Mouse (Mus musculus) small intestine, adult 2 months (tissue): ENCODE results near the gene Immt.

Source experiments
- CTCF ChIP-seq: fragments of 200-500 bp; IDR thresholded peaks from 2 replicates; pipeline ENCODE4 v1.5.1; 2012; ENCODE audit warnings: low read depth, mild to moderate bottlenecking, control low read depth, inconsistent platforms, low read length, moderate library complexity, mixed read lengths; ENCODE audit not compliant: insufficient replicate concordance, insufficient read length; ENCODE audit errors: extremely low read depth
- POLR2A ChIP-seq: fragments of 200-500 bp; IDR thresholded peaks from 2 replicates; pipeline ENCODE4 v1.6.1; 2012; ENCODE audit warnings: low read depth, mild to moderate bottlenecking, control low read depth, inconsistent platforms, low read length, moderate library complexity

DNA sequence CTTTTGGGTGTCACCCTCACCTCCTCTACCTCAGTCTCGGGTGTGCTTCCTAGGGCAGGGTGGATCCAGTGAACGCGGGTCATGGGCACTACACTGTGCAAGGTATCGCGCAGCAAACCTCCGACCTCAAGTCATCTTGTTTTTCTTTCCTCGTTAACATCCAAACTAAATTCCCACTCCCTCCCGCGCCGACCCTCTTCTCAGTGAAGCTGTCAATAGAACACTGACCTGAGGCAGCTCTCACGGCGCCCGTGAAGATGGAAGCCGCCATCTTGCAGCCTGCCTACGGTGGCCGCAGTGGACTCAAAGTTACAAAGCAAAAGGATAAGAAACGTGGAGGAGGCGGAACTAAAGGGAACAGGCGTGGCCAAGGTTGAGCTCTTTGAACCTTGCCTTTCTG lies 7.6 kb upstream of the Immt start:
- TF ChIP-seq CTCF (no peak), POLR2A (peak; percentile 87)
